Mouse (Mus musculus): ENCODE data around the gene Gm21974.

Gene Gm21974

GRCm38 (mm10) chr7:127895442-127895841 lies at the start of gene Gm21974, which contains the start of gene Vkorc1:
Gm21974 (minus strand) TSS chr7:127895454.
Vkorc1 (minus strand) TSS chr7:127895617.
- CTCF ChIA-PET = interaction anchor here (0.6 to 1.1 kb wide), 6 partner anchors 22 to 1145 kb away, joined by 4 to 9 read pairs (median 6); no protein-coding TSS in a partner anchor

- CTCF ChIA-PET = no interaction called here
These were observed 49.4 kb upstream of the Gm21974 start for GRCm38 (mm10) chr7:127944614-127945013.

- CTCF ChIA-PET = interaction anchor here (0.6 kb wide), 2 partner anchors 92 to 254 kb away, joined by 4 to 5 read pairs; no protein-coding TSS in a partner anchor
These were observed 46.8 kb upstream of the Gm21974 start for GRCm38 (mm10) chr7:127942097-127942496.

GRCm38 (mm10) chr7:127936216-127936884 lies 41.1 kb upstream of the Gm21974 start:
- CTCF ChIA-PET = interaction anchor here (0.8 to 1.4 kb wide), 2 partner anchors 17 to 105 kb away, joined by 3 to 6 read pairs; no protein-coding TSS in a partner anchor

GRCm38 (mm10) chr7:127935748-127936159 lies 40.5 kb upstream of the Gm21974 start:
- CTCF ChIA-PET = interaction anchor here (0.8 to 1.4 kb wide), 2 partner anchors 16 to 104 kb away, joined by 3 to 6 read pairs; no protein-coding TSS in a partner anchor

- CTCF ChIA-PET = no interaction called here
These were observed 39.9 kb upstream of the Gm21974 start for GRCm38 (mm10) chr7:127935028-127935722.

- CTCF ChIA-PET = no interaction called here
These were observed 38.8 kb upstream of the Gm21974 start for GRCm38 (mm10) chr7:127934075-127934474.

GRCm38 (mm10) chr7:127932273-127933031 lies 37.2 kb upstream of the Gm21974 start:
- CTCF ChIA-PET = interaction anchor here (0.5 kb wide), 1 partner anchor 170 kb away, joined by 6 read pairs; no protein-coding TSS in a partner anchor

- CTCF ChIA-PET = no interaction called here
These were observed 36.3 kb upstream of the Gm21974 start for GRCm38 (mm10) chr7:127931351-127932135.

- CTCF ChIA-PET = interaction anchor here (0.5 kb wide), 1 partner anchor 66 kb away, joined by 4 read pairs; no protein-coding TSS in a partner anchor
These were observed 35.4 kb upstream of the Gm21974 start for GRCm38 (mm10) chr7:127930636-127931035.

- CTCF ChIA-PET = interaction anchor here (0.5 kb wide), 1 partner anchor 66 kb away, joined by 4 read pairs; no protein-coding TSS in a partner anchor
These were observed 34.7 kb upstream of the Gm21974 start, which contains the start of gene Prss8 for GRCm38 (mm10) chr7:127929923-127930322. Prss8 (minus strand) TSS chr7:127930104.

- CTCF ChIA-PET = no interaction called here
These were observed 33.3 kb upstream of the Gm21974 start for GRCm38 (mm10) chr7:127928596-127928995.

GRCm38 (mm10) chr7:127927726-127928125 lies 32.5 kb upstream of the Gm21974 start:
- CTCF ChIA-PET = no interaction called here

GRCm38 (mm10) chr7:127926846-127927245 lies 31.6 kb upstream of the Gm21974 start:
- CTCF ChIA-PET = no interaction called here

- CTCF ChIA-PET = no interaction called here
These were observed 30.8 kb upstream of the Gm21974 start for GRCm38 (mm10) chr7:127926066-127926465.

GRCm38 (mm10) chr7:127925252-127925651 lies 30.0 kb upstream of the Gm21974 start:
- CTCF ChIA-PET = no interaction called here

GRCm38 (mm10) chr7:127923714-127924113 lies 28.5 kb upstream of the Gm21974 start:
- CTCF ChIA-PET = interaction anchor here (1.8 kb wide), 1 partner anchor 28 kb away, joined by 9 read pairs; the partner anchor contains the start of genes Gm21974 and Vkorc1

- CTCF ChIA-PET = interaction anchor here (0.6 to 1.8 kb wide), 3 partner anchors 27 to 179 kb away, joined by 3 to 9 read pairs (median 4); partner anchors contain the start of genes Gm21974 and Vkorc1
These were observed 27.4 kb upstream of the Gm21974 start for GRCm38 (mm10) chr7:127922451-127923275.

- CTCF ChIA-PET = interaction anchor here (1.1 kb wide), 1 partner anchor 178 kb away, joined by 3 read pairs; no protein-coding TSS in a partner anchor
These were observed 26.3 kb upstream of the Gm21974 start for GRCm38 (mm10) chr7:127921516-127921915.

- CTCF ChIA-PET = interaction anchor here (1.2 kb wide), 1 partner anchor 17 kb away, joined by 6 read pairs; no protein-coding TSS in a partner anchor
These were observed 24.0 kb upstream of the Gm21974 start for GRCm38 (mm10) chr7:127919290-127919689.
